Mouse (Mus musculus): Measurements from ENCODE around the gene Il20rb. TPM values are rescaled to one million over a fixed set of nuclear protein-coding genes. Genes with fewer than 3 reads are reported as not detected.

Gene Il20rb
- 0.48 and 0.88 TPM in 2 replicates for polyA plus RNA-seq (2015; fragmentation: Nextera tagmentation; extraction: Ambion mirVana)

- no peaks in the 10 kb centered on the region for H3K9me3 ChIP-seq (ENCODE audit: low read length)
- H3K27ac ChIP-seq (ENCODE audit: low read depth) = no peak within 1 kb of the TSS
- no peak within 1 kb of the TSS for H3K4me2 ChIP-seq (ENCODE audit: low read depth, low read length)
- no peaks in the 10 kb centered on the region for H3K27me3 ChIP-seq (ENCODE audit: insufficient read depth, low read length)
- WGBS (ENCODE audit: insufficient replicate concordance) = 83% methylated on average over 5 of the region's 5 CpGs
- ATAC-seq (no peak), DNase-seq (no peak)
- no peaks in the 10 kb centered on the region; the same call in 1 of the 2 replicates for H3K4me1 ChIP-seq (ENCODE audit: insufficient read depth)
- no peak within 1 kb of the TSS for H3K4me3 ChIP-seq (ENCODE audit: low read depth, low read length)
- H3K9ac ChIP-seq (replicated peaks) = no peak within 1 kb of the TSS
- H3K36me3 ChIP-seq (replicated peaks; ENCODE audit: insufficient read depth, low read length) = no peaks in the 10 kb centered on the region; the same call in none of the 2 replicates
- no peak for TF ChIP-seq CTCF (IDR thresholded peaks at IDR 0.05; ENCODE audit: low read depth)
- no peak for TF ChIP-seq EP300 (IDR thresholded peaks at IDR 0.05; ENCODE audit: low read depth)
Measured at GRCm38 (mm10) chr9:100486431-100486830, at the start of gene Il20rb. Gene Il20rb (minus strand): TSS chr9:100486788.

GRCm38 (mm10) chr9:100535618-100536262 lies 49.2 kb upstream of the Il20rb start:
- Histone ChIP-seq H3K9me3 (ENCODE audit: low read length) (no peaks in the 10 kb centered on the region), H3K4me1 (ENCODE audit: insufficient read depth) (no peaks in the 10 kb centered on the region), H3K36me3 (replicated peaks; ENCODE audit: insufficient read depth, low read length) (no peaks in the 10 kb centered on the region), H3K4me2 (ENCODE audit: low read depth, low read length) (no peak overlapping the region), H3K27ac (ENCODE audit: low read depth) (no peak overlapping the region), H3K27me3 (ENCODE audit: insufficient read depth, low read length) (no peaks in the 10 kb centered on the region), H3K9ac (replicated peaks) (no peak overlapping the region), H3K4me3 (ENCODE audit: low read depth, low read length) (no peak overlapping the region)
- TF ChIP-seq CTCF (IDR thresholded peaks at IDR 0.05; ENCODE audit: low read depth) (no peak), EP300 (IDR thresholded peaks at IDR 0.05; ENCODE audit: low read depth) (no peak)
- no peak for ATAC-seq
- WGBS (ENCODE audit: insufficient replicate concordance) = 63% methylated on average over 2 of the region's 2 CpGs
- DNase-seq = no peak

- ATAC-seq = no peak
- Histone ChIP-seq H3K27me3 (ENCODE audit: insufficient read depth, low read length) (no peaks in the 10 kb centered on the region), H3K9me3 (ENCODE audit: low read length) (no peaks in the 10 kb centered on the region), H3K9ac (replicated peaks) (no peak overlapping the region), H3K4me2 (ENCODE audit: low read depth, low read length) (no peak overlapping the region), H3K4me1 (ENCODE audit: insufficient read depth) (no peaks in the 10 kb centered on the region), H3K27ac (ENCODE audit: low read depth) (no peak overlapping the region), H3K36me3 (replicated peaks; ENCODE audit: insufficient read depth, low read length) (no peaks in the 10 kb centered on the region), H3K4me3 (ENCODE audit: low read depth, low read length) (no peak overlapping the region)
- DNase-seq = no peak
- 69% methylated on average over 3 of the region's 3 CpGs for WGBS (ENCODE audit: insufficient replicate concordance)
- TF ChIP-seq CTCF (IDR thresholded peaks at IDR 0.05; ENCODE audit: low read depth) (no peak), EP300 (IDR thresholded peaks at IDR 0.05; ENCODE audit: low read depth) (no peak)
Measured at GRCm38 (mm10) chr9:100534686-100535085, 48.1 kb upstream of the Il20rb start.

- 46% methylated on average over 3 of the region's 3 CpGs for WGBS (ENCODE audit: insufficient replicate concordance)
- no peak for ATAC-seq
- Histone ChIP-seq H3K4me3 (ENCODE audit: low read depth, low read length) (no peak overlapping the region), H3K9me3 (ENCODE audit: low read length) (0 out of 2 replicates have a peak, but pooled peaks cover 2% of the 10 kb centered on the region), H3K27ac (ENCODE audit: low read depth) (no peak overlapping the region), H3K27me3 (ENCODE audit: insufficient read depth, low read length) (no peaks in the 10 kb centered on the region), H3K4me2 (ENCODE audit: low read depth, low read length) (no peak overlapping the region), H3K36me3 (replicated peaks; ENCODE audit: insufficient read depth, low read length) (no peaks in the 10 kb centered on the region), H3K9ac (replicated peaks) (no peak overlapping the region), H3K4me1 (ENCODE audit: insufficient read depth) (no peaks in the 10 kb centered on the region)
- DNase-seq = no peak
- TF ChIP-seq CTCF (IDR thresholded peaks at IDR 0.05; ENCODE audit: low read depth) = no peak
- no peak for TF ChIP-seq EP300 (IDR thresholded peaks at IDR 0.05; ENCODE audit: low read depth)
Measured at GRCm38 (mm10) chr9:100532847-100533505, 46.4 kb upstream of the Il20rb start.

- TF ChIP-seq CTCF (IDR thresholded peaks at IDR 0.05; ENCODE audit: low read depth) = no peak
- no peak for TF ChIP-seq EP300 (IDR thresholded peaks at IDR 0.05; ENCODE audit: low read depth)
- Histone ChIP-seq H3K9ac (replicated peaks) (no peak overlapping the region), H3K9me3 (ENCODE audit: low read length) (0 out of 2 replicates have a peak, but pooled peaks cover 2% of the 10 kb centered on the region), H3K27me3 (ENCODE audit: insufficient read depth, low read length) (no peaks in the 10 kb centered on the region), H3K36me3 (replicated peaks; ENCODE audit: insufficient read depth, low read length) (no peaks in the 10 kb centered on the region), H3K4me2 (ENCODE audit: low read depth, low read length) (no peak overlapping the region), H3K4me3 (ENCODE audit: low read depth, low read length) (no peak overlapping the region), H3K27ac (ENCODE audit: low read depth) (no peak overlapping the region), H3K4me1 (ENCODE audit: insufficient read depth) (no peaks in the 10 kb centered on the region)
- DNase-seq (no peak), ATAC-seq (no peak)
- WGBS (ENCODE audit: insufficient replicate concordance) = 44% methylated on average over 1 of the region's 1 CpGs
Measured at GRCm38 (mm10) chr9:100531296-100531695, 44.7 kb upstream of the Il20rb start.

- TF ChIP-seq EP300 (IDR thresholded peaks at IDR 0.05; ENCODE audit: low read depth) = no peak
- TF ChIP-seq CTCF (IDR thresholded peaks at IDR 0.05; ENCODE audit: low read depth) = no peak
- 46% methylated on average over 2 of the region's 2 CpGs for WGBS (ENCODE audit: insufficient replicate concordance)
Measured at GRCm38 (mm10) chr9:100525225-100525624, 38.6 kb upstream of the Il20rb start.

More at GRCm38 (mm10) chr9:100525225-100525624, 38.6 kb upstream of the Il20rb start:
- Histone ChIP-seq H3K36me3 (replicated peaks; ENCODE audit: insufficient read depth, low read length) (no peaks in the 10 kb centered on the region), H3K9me3 (ENCODE audit: low read length) (0 out of 2 replicates have a peak, but pooled peaks cover 2% of the 10 kb centered on the region), H3K27ac (ENCODE audit: low read depth) (no peak overlapping the region), H3K4me1 (ENCODE audit: insufficient read depth) (peaks cover 6% of the 10 kb centered on the region; the same call in 1 of the 2 replicates), H3K4me2 (ENCODE audit: low read depth, low read length) (no peak overlapping the region), H3K4me3 (ENCODE audit: low read depth, low read length) (no peak overlapping the region), H3K27me3 (ENCODE audit: insufficient read depth, low read length) (no peaks in the 10 kb centered on the region), H3K9ac (replicated peaks) (no peak overlapping the region)
- no peak for DNase-seq
- no peak for ATAC-seq
